Mouse (Mus musculus) lung, adult 2 months (tissue): ENCODE measurements around the gene Olfr670.
"Not testable (repeated sequence)": the region's sequence is repeated elsewhere in the genome, so short reads cannot be mapped to it uniquely, and the experiment has no call there.

ENCODE experiments used
- CTCF ChIP-seq: fragments of 200-500 bp; IDR thresholded peaks from 2 replicates; pipeline ENCODE4 v1.5.1; 2011; ENCODE audit warnings: mild to moderate bottlenecking, low read length, control low read depth; ENCODE audit not compliant: insufficient read depth
- POLR2A ChIP-seq: fragments of 200-500 bp; IDR thresholded peaks from 2 replicates; pipeline ENCODE4 v1.6.1; 2011; ENCODE audit warnings: low read depth, mild to moderate bottlenecking, control low read depth, low read length, borderline replicate concordance; ENCODE audit errors: extremely low read depth

- TF ChIP-seq POLR2A, CTCF: not testable (repeated sequence)
Measured at GRCm38 (mm10) chr7:104972507-104972906, 10.1 kb upstream of the Olfr670 start.
